Comparison of ENCODE assay signal across 33 mouse cellular contexts in genomic region chr19:25652560-25652959, GRCm38 (mm10). TPM values are rescaled to one million over a fixed set of nuclear protein-coding genes. Genes with fewer than 3 reads are reported as not detected.
DNase-seq lines count a peak whose midpoint lies in the region; ATAC-seq and TF ChIP-seq lines count a peak whose summit lies in the region.
"Had no signal": no experiment of that assay in that cellular context is flagged by ENCODE, and none has a peak within 500 bp of the region (broad histone marks: within the 10 kb centered on the region; RNA-seq: fewer than 3 reads in every experiment).

No protein-coding gene starts in this region.

- DNase-seq in frontal cortex, postnatal 10 days (ENCODE audit: low spot score in 2 of 2): no peak
- peak; percentile 10 to 30 for DNase-seq in layer of hippocampus, adult 2 months (ENCODE audit: low spot score in 2 of 2)
- DNase-seq in layer of hippocampus, postnatal 36 days: no peak
- DNase-seq in left cerebral cortex, postnatal 25 days (ENCODE audit: low spot score in 2 of 2): peak; percentile 7 to 26
- DNase-seq in left cerebral cortex, postnatal 36 days (ENCODE audit: low spot score in 2 of 2): no peak
- DNase-seq in telencephalon, adult 2 months (ENCODE audit: low read depth, low spot score): peak; percentile 19
- DNase-seq in kidney, adult 8-10 months: no peak
- DNase-seq: adrenal gland, adult 2 months; adrenal gland, postnatal 14 days; cerebellum, adult 11-12 months; cerebellum, adult 8-10 months; cerebellum, postnatal 10 days; cerebellum, postnatal 36 days; embryo, embryonic 11 days; gastrocnemius, adult 2 months; gastrocnemius, postnatal 14 days; heart, adult 18-20 months; heart, postnatal 10 days; heart, postnatal 4 days had no signal

- no peak for TF ChIP-seq CTCF in layer of hippocampus, adult 2 months (conservative IDR thresholded peaks at IDR 0.05)

- intact Hi-C loops in left cerebral cortex, postnatal 25 days (cut with DNase I): no loop called here
- intact Hi-C loops in left cerebral cortex, postnatal 36 days (cut with DNase I): no loop called here

- ATAC-seq in frontal cortex, adult (ENCODE audit: low TSS enrichment): peak; percentile 83
- ATAC-seq: CD4-positive, CD25-positive, alpha-beta regulatory T cell, adult 4 months; forebrain, embryonic 13.5 days; hindbrain, postnatal 0 days; inflammation-experienced regulatory T-cells, adult 6 months had no signal

- H3K27ac ChIP-seq in layer of hippocampus, adult 2 months: no peak overlapping the region
- H3K27ac ChIP-seq: embryonic facial prominence, embryonic 10.5 days; embryonic facial prominence, embryonic 13.5 days; forebrain, embryonic 13.5 days; gastrocnemius, adult 2 months; heart, embryonic 15.5 days; hindbrain, embryonic 14.5 days; hindbrain, postnatal 0 days had no signal

- no peak overlapping the region for H3K4me3 ChIP-seq in layer of hippocampus, adult 2 months
- H3K4me3 ChIP-seq: embryonic facial prominence, embryonic 10.5 days; embryonic facial prominence, embryonic 13.5 days; erythroblast, embryonic 14.5 days; forebrain, embryonic 13.5 days; gastrocnemius, adult 2 months; heart, embryonic 12.5 days; heart, embryonic 15.5 days had no signal

RNA-seq across cellular contexts. Expression of gene Dmrt2, which starts 19.7 kb away (rescaled TPM):
- total RNA-seq in layer of hippocampus, adult 2 months (2021): 1 to 10 TPM in 1 of 2 experiments, under 1 TPM in 1; 0.87 to 1.1 TPM
- total RNA-seq in layer of hippocampus, postnatal 36 days (2021): 1 to 10 TPM in 1 of 2 experiments, under 1 TPM in 1; 0.73 to 1.3 TPM
- total RNA-seq in left cerebral cortex, postnatal 25 days (2021): 1 to 10 TPM; 1.1 to 1.5 TPM
- 1 to 10 TPM; 1.7 to 1.9 TPM for total RNA-seq in left cerebral cortex, postnatal 36 days (2021)
- total RNA-seq: heart, postnatal 4 days; hindbrain, postnatal 0 days; MEL had no signal

RNA-seq across cellular contexts. Expression of gene Dmrt3, which starts 42.5 kb away (rescaled TPM):
- 1 to 10 TPM in 1 of 2 experiments, under 1 TPM in 1; 0.79 to 1.8 TPM for total RNA-seq in layer of hippocampus, adult 2 months (2021)
- total RNA-seq in layer of hippocampus, postnatal 36 days (2021): under 1 TPM; 0.65 to 0.86 TPM
- total RNA-seq in left cerebral cortex, postnatal 25 days (2021): under 1 TPM in 1 of 2 experiments, not detected in 1; 0.14 TPM
- total RNA-seq in left cerebral cortex, postnatal 36 days (2021): not detected
- total RNA-seq: adrenal gland, adult 2 months; adrenal gland, postnatal 14 days; adrenal gland, postnatal 4 days; gastrocnemius, adult 2 months; gastrocnemius, postnatal 14 days; gastrocnemius, postnatal 4 days; heart, postnatal 10 days; heart, postnatal 4 days; MEL had no signal

Comparison
In these comparisons a context has a peak if more than half of its experiments do, and no peak if none do; other contexts are left out.
1. DNase-seq: peak in layer of hippocampus, adult 2 months (2 of 2), left cerebral cortex, postnatal 25 days (2 of 2) and telencephalon, adult 2 months (single experiment); none in frontal cortex, postnatal 10 days (0 of 2), layer of hippocampus, postnatal 36 days (0 of 2), left cerebral cortex, postnatal 36 days (0 of 2) and kidney, adult 8-10 months (0 of 2).